Mouse (Mus musculus) gastrocnemius, postnatal 4 days (tissue): ENCODE measurements at regions not wholly inside any gene's neighbourhood (a gene's known extent, or its start where the extent isn't known, plus 50 kb on each side); places are given as distances from the start of the nearest gene placed in this dataset.

Experiments
- DNase-seq, 2 experiments: peaks; one replicate each; pipeline ENCODE4 v3.0.0; 2021 to 2022; ENCODE audit warnings: low spot score in 2 of 2, mixed read lengths in 2 of 2

- DNase-seq: no peak
Observed at GRCm38 (mm10) chr11:19562668-19563067, 361.5 kb upstream of the Spred2 start.

- DNase-seq: no peak
Observed at GRCm38 (mm10) chr11:19585228-19585627, 338.9 kb upstream of the Spred2 start.

- no peak for DNase-seq
Observed at GRCm38 (mm10) chr11:19592506-19593355, 331.4 kb upstream of the Spred2 start.

GRCm38 (mm10) chr11:19595107-19595506, 329.1 kb upstream of the Spred2 start:
- DNase-seq: no peak

- no peak for DNase-seq
Observed at GRCm38 (mm10) chr11:19596336-19596735, 327.8 kb upstream of the Spred2 start.

GRCm38 (mm10) chr11:19599433-19599832, 324.7 kb upstream of the Spred2 start:
- DNase-seq: no peak

- DNase-seq: peak; percentile 54 to 79
Observed at GRCm38 (mm10) chr11:19601216-19601938, 322.8 kb upstream of the Spred2 start.

- DNase-seq: no peak
Observed at GRCm38 (mm10) chr11:19602496-19602895, 321.7 kb upstream of the Spred2 start.

- DNase-seq: no peak
Observed at GRCm38 (mm10) chr11:19605602-19606001, 318.6 kb upstream of the Spred2 start.

- DNase-seq: no peak
Observed at GRCm38 (mm10) chr11:19606943-19607342, 317.2 kb upstream of the Spred2 start.

GRCm38 (mm10) chr11:19607941-19608340, 316.2 kb upstream of the Spred2 start:
- DNase-seq: no peak

GRCm38 (mm10) chr11:19608523-19608922, 315.7 kb upstream of the Spred2 start:
- DNase-seq: no peak

- no peak for DNase-seq
Observed at GRCm38 (mm10) chr11:19610559-19610958, 313.6 kb upstream of the Spred2 start.

GRCm38 (mm10) chr11:19611217-19611616, 313.0 kb upstream of the Spred2 start:
- no peak for DNase-seq

GRCm38 (mm10) chr11:19616520-19616919, 307.7 kb upstream of the Spred2 start:
- DNase-seq: peak in 1 of 2 experiments; percentile 31

- DNase-seq: no peak
Observed at GRCm38 (mm10) chr11:19619494-19619893, 304.7 kb upstream of the Spred2 start.

GRCm38 (mm10) chr11:19631055-19631695, 293.0 kb upstream of the Spred2 start:
- peak in 1 of 2 experiments; percentile 15 for DNase-seq

- no peak for DNase-seq
Observed at GRCm38 (mm10) chr11:19632477-19632876, 291.7 kb upstream of the Spred2 start.

GRCm38 (mm10) chr11:19633621-19634020, 290.6 kb upstream of the Spred2 start:
- DNase-seq: no peak

- no peak for DNase-seq
Observed at GRCm38 (mm10) chr11:19641153-19641552, 283.0 kb upstream of the Spred2 start.

GRCm38 (mm10) chr11:19644116-19644795, 279.9 kb upstream of the Spred2 start:
- no peak for DNase-seq
